Mouse (Mus musculus): ENCODE data around the gene Tacc2.
"Not testable (repeated sequence)": the region's sequence is repeated elsewhere in the genome, so short reads cannot be mapped to it uniquely, and the experiment has no call there.

The Tacc2 gene

GRCm38 (mm10) chr7:130572821-130573220 is 4.4 kb upstream of the Tacc2 start, which contains the start of gene Nsmce4a:
TSS of gene Nsmce4a (minus strand) at chr7:130573118.
- DNase-seq (ENCODE audit: low read depth, low spot score) = no peak

GRCm38 (mm10) chr7:130573746-130574145 is 3.5 kb upstream of the Tacc2 start:
- no peak for DNase-seq (ENCODE audit: low read depth, low spot score)

GRCm38 (mm10) chr7:130574211-130574991 is 2.8 kb upstream of the Tacc2 start:
- no peak for DNase-seq (ENCODE audit: low read depth, low spot score)

GRCm38 (mm10) chr7:130576981-130577380 is 257 bp upstream of the Tacc2 start:
- DNase-seq (ENCODE audit: low read depth, low spot score) = no peak

- DNase-seq (ENCODE audit: low read depth, low spot score) = no peak
These were observed 828 bp downstream of the Tacc2 start for GRCm38 (mm10) chr7:130578066-130578465.

GRCm38 (mm10) chr7:130578607-130579006 is 1.4 kb downstream of the Tacc2 start:
- DNase-seq (ENCODE audit: low read depth, low spot score) = no peak

- no peak for DNase-seq (ENCODE audit: low read depth, low spot score)
These were observed 9.4 kb downstream of the Tacc2 start for GRCm38 (mm10) chr7:130586521-130587072.

GRCm38 (mm10) chr7:130590081-130590828 is 13.0 kb downstream of the Tacc2 start:
- no peak for DNase-seq (ENCODE audit: low read depth, low spot score)

- no peak for DNase-seq (ENCODE audit: low read depth, low spot score)
These were observed 13.7 kb downstream of the Tacc2 start for GRCm38 (mm10) chr7:130590845-130591437.

GRCm38 (mm10) chr7:130592975-130593374 is 15.7 kb downstream of the Tacc2 start:
- not testable (repeated sequence) for DNase-seq (ENCODE audit: low read depth, low spot score)

GRCm38 (mm10) chr7:130593375-130594239 is 16.4 kb downstream of the Tacc2 start:
- not testable (repeated sequence) for DNase-seq (ENCODE audit: low read depth, low spot score)

GRCm38 (mm10) chr7:130596079-130596855 is 19.0 kb downstream of the Tacc2 start:
- DNase-seq (ENCODE audit: low read depth, low spot score) = not testable (repeated sequence)

GRCm38 (mm10) chr7:130597546-130597945 is 20.3 kb downstream of the Tacc2 start:
- DNase-seq (ENCODE audit: low read depth, low spot score) = no peak

- DNase-seq (ENCODE audit: low read depth, low spot score) = no peak
These were observed 22.8 kb downstream of the Tacc2 start for GRCm38 (mm10) chr7:130600074-130600473.

- no peak for DNase-seq (ENCODE audit: low read depth, low spot score)
These were observed 23.3 kb downstream of the Tacc2 start for GRCm38 (mm10) chr7:130600546-130600945.

- DNase-seq (ENCODE audit: low read depth, low spot score) = no peak
These were observed 25.6 kb downstream of the Tacc2 start for GRCm38 (mm10) chr7:130602804-130603203.

- DNase-seq (ENCODE audit: low read depth, low spot score) = no peak
These were observed 26.3 kb downstream of the Tacc2 start for GRCm38 (mm10) chr7:130603556-130603955.

- DNase-seq (ENCODE audit: low read depth, low spot score) = no peak
These were observed 27.2 kb downstream of the Tacc2 start for GRCm38 (mm10) chr7:130604390-130604789.

- no peak for DNase-seq (ENCODE audit: low read depth, low spot score)
These were observed 27.9 kb downstream of the Tacc2 start for GRCm38 (mm10) chr7:130605111-130605510.

GRCm38 (mm10) chr7:130606958-130607357 is 29.7 kb downstream of the Tacc2 start:
- DNase-seq (ENCODE audit: low read depth, low spot score) = no peak

All from c-Kit-negative CD71-positive TER-119-positive erythroid progenitor cells, embryonic 14.5 days (primary cell).